Mouse (Mus musculus) lung, adult 2 months (tissue): Measurements from ENCODE around the gene Sdk1.

Experiments
- CTCF ChIP-seq: fragments of 200-500 bp; IDR thresholded peaks from 2 replicates; pipeline ENCODE4 v1.5.1; 2011; ENCODE audit warnings: mild to moderate bottlenecking, low read length, control low read depth; ENCODE audit not compliant: insufficient read depth
- POLR2A ChIP-seq: fragments of 200-500 bp; IDR thresholded peaks from 2 replicates; pipeline ENCODE4 v1.6.1; 2011; ENCODE audit warnings: low read depth, mild to moderate bottlenecking, control low read depth, low read length, borderline replicate concordance; ENCODE audit errors: extremely low read depth

- peak; percentile 8; the same call in 1 of the 2 replicates for TF ChIP-seq CTCF
- no peak for TF ChIP-seq POLR2A
Observed at GRCm38 (mm10) chr5:141540193-141540592, 298.9 kb downstream of the Sdk1 start.
